Mouse (Mus musculus) cerebellum, adult 11-12 months (tissue): Measurements from ENCODE around the gene Itih4.

Source experiments
- DNase-seq: peaks from one replicate; pipeline ENCODE4 v3.0.0; 2022

Gene Itih4

DNA sequence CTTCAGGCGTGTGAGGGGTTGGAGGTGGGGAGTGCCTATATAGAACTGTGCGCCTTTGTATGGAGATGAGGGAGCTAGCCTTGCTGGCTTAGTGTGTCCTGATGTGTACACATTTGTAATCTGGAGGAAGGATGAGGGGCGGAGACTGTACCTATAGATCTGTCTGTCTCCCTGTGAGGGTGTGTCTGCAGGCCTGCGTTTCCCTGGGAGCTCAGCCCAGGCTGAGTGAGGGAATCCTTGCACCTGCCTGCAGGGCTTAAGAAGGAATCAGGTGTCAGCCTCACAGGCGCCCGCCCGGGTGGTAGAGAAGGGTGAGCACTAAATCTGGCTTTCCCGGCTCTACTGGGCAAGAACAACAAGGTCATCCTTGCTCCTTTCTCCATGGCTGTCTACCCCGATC is 6.5 kb upstream of the Itih4 start:
- DNase-seq: no peak

DNA sequence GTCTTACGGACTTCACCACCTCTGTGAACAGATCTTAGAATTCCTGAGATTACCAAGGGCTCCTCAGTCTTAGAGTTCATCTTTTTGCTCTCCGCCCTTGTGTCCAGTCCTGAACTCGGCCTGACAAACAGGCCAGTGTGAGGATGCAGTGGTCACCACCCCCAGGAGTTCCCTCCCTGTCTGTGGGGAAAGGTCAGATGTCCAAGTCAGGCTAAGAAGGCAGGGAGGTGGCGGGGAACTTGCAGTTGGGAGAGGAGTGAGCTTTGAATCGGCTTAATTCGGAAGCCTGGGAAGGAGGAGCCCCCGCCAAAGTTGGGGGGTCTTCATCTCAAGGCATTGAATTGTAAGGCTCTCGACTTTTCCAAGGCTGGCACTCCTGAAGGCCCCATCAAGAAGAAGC is 6.0 kb upstream of the Itih4 start:
- no peak for DNase-seq

DNA sequence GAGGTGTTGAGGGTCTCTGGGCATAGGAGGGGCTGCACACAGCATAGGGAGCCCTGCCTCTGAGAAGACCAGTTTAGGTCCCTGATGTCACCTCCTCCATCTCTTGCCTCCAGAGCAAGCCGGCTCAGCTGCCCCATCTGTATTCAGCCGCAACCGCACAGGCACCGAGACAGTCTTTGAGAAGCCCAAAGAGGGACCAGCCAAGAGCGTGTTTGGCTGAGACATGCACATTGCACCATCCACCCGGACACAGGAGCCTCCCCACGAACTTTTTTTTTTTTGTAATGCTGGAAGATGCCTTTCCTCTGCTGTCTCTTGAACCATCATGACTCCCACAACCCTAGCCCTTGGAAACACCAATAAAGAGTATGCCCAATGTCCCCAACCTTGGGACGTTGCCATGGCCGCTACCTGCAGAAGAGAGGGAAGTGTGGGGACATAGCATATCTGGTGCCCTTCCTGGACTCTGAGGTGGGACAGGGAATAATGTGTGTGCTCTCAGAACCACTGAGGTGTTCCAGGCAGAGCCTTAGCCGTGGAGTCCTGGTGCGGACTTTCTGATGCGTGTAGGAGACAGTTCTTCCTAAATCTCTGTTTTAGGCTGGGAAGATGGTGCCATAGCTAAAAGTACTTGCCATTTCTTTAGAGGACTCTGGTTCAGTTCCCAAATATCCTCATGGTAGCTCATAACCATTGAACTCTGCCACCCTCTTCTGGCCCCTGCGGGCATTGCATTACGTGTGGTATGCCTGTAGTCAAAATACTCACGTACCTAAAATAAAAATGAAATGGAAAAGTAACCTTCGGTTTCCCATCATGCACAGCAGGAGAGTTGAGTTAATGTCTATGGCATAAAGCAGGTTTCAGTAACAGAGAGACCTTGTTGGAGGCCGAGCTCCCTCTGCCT is 5.2 kb upstream of the Itih4 start:
- peak; percentile 59 for DNase-seq

DNA sequence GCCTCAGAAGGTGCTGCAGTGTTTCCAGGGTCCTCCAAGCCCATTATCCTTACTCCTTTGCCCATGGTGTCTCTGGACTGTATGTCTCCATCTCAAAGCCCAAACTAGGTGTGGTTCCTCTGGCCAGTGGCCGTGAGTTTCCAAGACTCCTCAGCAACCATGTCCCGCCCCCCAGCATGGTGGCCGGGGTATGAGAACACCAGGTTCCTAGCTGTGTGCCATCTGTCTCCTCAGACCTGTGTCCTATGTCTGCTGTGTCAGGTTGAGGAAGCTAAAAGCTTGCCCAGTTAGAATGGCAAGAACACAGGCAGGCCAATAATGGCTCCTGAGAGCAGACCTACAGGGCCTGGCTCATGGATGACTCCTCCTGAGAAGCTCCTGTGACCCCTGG is 4.6 kb upstream of the Itih4 start:
- DNase-seq: peak; percentile 68

DNA sequence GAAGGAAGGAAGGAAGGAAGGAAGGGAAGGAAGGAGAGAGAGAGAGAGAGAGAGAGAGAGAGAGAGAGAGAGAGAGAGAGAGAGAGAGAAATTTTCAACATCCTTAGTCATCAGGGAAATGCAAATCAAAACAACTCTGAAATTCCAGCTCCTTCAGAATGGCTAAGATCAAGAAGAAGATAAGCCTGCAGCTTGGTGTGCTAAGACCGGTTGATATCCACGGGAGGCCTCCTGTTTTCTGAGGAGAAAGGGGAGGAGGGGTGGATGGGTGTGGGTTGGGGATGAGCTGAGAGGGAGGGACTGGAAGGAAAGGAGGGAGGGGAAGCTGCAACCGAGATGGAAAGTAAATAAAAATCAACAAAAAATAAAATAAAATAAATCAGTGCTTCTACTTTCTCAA is 978 bp upstream of the Itih4 start:
- DNase-seq: no peak

DNA sequence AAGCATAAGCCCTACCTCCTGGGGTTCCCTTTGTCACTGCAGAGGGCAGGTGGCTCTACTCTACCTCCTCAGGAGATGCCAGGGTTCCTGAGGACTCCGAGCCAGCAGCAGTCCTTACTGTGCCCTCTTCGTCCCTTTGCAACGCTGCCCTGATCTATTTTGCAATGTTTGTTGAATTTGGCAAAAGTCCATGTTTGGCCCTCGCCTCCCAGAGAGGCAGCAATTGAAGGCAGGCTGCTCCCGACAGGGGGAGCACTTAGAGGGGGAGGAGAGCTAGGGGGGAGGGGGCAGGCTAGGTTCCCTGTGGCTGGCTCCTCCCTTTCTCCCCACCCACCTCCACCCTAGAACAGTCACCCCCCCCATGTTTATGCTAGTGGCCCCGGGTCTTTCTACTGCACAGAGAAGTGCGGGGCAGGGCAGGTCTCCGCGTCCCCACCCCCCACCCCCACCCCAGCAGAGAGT is 2.0 kb downstream of the Itih4 start:
- peak; percentile 72 for DNase-seq

DNA sequence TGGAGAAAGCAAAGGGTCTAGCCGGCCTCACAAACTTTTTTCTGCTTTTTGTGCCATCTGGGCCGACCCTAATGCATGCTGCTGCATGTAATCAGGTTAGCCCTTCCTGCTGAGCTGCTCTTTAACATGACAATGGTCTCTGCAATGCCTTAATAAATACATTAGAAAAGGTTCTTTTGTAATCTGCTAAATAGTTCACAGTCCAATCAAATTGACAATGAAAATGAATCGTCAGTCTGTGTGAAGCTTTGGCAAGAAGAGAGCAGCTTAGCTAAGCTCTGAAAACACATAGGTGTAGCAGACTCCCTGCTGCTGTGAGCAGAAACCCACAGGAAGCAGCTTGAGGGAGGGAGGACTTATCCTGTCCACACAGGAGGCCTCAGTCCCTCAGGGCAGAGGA is 13.7 kb downstream of the Itih4 start:
- DNase-seq: no peak

DNA sequence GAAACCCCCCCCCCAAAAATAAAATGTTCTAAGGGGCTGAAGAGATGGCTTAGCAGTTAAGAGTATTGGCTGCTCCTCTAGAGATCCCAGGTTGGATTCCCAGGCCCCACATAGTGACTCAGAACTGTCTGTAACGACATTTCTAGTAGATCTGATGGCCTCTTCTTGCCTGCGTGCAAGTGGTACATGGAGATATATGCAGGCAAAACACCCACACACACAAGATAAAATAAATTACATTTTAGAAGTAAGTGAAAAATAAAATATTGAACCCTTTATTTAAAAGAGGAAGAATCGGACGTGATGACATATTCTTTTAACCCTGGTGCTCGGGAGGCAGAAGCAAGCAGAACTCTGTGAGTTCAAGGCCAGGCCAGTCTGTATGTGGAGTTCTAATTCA is 16.4 kb downstream of the Itih4 start:
- DNase-seq: no peak

DNA sequence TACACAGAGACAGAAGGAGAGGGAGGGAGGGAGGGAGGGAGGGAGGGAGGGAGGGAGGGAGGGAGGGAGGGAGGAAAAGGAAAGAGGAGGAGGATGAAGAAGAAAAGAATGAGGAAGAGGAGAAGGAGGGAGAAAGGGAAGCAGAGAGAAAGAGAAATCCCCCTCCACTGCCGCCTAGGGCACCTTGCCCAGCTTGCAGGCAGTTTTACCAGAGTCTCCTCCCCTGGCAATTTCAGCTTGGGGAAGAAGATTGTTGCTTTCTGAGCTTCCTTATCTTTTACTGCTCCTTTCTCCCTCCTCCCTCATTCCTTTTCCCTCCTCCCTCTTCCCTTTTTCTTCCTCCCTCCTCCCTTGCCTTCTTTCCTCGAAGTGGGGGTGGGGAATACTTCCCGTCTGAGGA is 16.8 kb downstream of the Itih4 start:
- no peak for DNase-seq

DNA sequence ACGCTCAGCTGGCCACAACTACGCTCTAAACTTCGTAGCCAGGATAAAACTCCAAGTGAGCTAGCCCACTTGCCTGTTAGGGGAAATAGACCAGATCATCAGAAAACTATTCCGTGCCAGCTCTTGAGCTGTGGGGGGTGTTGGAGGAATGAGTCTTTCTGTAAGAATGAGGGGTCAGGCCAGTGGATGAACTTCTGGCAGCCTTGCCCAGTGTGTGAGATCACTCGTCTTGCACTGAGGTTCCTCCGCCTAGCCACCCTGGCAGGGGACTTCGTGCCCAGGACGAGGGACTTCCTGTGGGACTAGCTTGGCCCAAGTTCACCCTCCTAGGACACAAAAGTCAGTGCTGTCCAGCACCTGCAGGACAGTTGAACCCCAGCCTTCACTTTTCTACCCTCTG is 18.0 kb downstream of the Itih4 start:
- no peak for DNase-seq

DNA sequence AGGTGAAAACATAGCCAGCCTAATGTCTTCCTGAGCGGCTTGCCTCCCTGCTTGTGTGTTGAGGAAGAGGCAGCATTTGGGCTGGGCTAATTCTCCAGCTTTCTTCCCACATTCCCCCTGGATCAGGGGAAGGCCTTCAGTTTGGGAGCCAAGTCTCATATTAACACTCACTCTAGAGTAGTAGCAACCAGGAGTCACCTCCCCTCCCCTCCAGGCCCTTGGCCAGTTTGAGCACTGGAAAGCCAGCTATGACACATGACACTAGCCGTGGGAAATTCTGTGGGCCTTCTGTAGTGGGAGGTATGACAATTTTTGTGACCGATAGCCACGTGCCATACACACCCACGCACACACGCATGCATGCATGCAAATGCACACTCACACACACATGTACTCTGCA is 19.7 kb downstream of the Itih4 start:
- no peak for DNase-seq

DNA sequence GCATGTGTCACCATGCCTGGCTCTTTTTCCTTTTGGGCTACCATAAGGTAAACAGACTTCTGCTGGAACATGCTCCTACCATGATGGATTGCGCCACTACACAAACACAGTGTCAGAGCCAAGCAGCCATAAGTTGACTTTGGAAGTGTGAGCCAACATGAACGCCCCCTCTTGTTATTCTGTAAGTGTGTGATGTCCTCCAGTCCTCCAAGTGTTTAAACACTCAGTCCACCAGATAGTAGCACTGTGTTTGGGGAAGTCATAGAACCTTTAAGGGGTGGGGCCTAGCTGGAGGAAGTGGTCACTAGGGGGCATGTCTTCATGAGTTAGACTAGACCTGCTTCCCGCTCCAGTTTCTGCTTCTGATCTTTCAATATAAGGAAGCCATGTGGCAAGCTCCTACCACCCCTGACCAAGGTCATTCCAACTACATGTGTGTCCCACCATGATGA is 21.6 kb downstream of the Itih4 start:
- no peak for DNase-seq

DNA sequence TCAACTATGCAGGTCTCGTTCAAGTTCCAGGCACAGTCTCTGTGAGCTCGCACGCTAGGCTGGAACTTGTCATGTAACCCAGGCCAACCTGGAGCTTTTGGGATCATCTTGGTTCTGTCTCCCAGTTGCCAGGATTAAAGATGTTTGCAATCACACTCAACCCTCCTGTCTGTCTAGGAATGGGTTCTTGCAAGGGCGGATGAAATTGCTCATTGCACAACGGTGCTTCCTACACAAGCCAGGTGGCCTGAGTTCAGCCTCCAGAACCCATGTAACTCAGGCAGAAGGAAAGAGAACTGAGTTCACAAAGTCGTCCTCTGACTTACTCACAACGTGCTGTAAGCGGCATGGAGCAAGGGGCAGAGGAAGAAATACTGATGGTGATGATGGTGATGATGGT is 24.9 kb downstream of the Itih4 start:
- no peak for DNase-seq

DNA sequence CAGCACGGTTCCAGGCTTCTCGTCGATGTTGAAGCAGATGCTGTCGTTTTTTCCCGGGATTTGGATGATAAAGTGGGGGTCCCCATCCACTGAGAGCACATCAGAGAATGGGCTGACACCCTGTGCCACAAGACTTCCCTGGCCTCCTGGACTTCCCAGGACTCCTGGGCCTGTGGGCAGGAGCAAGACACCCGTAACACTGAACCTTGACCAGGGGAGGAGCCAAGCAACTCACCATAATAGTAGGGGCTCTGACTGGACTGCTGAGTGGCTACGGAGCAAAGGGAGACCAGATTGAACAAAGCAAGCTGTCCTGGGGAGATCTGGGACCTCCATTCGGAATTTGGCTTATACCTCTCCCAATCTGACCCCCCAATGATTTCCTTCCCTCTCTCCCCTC is 26.4 kb downstream of the Itih4 start:
- no peak for DNase-seq

DNA sequence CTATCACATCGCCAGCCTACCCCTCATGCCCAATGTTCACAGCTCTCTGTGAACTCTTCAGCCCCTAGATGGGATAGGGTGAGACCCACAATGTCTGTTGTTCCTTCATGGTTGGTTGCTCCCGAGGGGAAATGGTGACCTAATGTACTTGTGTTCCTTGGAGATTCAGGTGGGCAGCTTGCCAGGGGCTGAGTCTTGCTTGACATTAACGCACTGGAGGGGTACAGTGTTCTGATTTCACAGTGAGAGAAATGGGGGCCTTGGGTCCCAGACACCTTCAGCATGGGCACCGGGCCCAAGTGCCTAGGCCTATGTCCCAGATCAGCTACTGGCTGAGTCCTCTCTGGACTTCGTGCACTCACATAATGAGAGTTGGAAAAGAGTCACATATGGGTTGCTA is 27.1 kb downstream of the Itih4 start:
- no peak for DNase-seq

DNA sequence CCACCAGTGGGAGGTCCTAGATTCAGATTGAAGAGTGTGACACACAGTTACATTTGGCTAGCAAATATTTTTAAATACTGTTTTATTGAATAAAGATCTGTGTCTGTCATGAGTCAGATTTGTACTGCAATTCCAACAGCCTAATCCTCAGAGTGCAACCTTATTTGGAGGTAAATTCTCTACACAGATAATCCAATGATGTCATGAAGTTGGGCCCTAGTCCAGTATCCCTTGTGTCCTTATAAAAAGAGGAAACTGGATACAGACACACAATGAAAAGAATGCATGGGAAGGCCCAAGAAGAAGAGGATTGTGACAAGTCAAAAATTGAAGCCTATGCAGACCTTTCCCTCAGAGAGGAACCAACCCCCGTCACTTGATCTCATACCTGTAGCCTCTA is 30.2 kb downstream of the Itih4 start:
- DNase-seq: no peak

DNA sequence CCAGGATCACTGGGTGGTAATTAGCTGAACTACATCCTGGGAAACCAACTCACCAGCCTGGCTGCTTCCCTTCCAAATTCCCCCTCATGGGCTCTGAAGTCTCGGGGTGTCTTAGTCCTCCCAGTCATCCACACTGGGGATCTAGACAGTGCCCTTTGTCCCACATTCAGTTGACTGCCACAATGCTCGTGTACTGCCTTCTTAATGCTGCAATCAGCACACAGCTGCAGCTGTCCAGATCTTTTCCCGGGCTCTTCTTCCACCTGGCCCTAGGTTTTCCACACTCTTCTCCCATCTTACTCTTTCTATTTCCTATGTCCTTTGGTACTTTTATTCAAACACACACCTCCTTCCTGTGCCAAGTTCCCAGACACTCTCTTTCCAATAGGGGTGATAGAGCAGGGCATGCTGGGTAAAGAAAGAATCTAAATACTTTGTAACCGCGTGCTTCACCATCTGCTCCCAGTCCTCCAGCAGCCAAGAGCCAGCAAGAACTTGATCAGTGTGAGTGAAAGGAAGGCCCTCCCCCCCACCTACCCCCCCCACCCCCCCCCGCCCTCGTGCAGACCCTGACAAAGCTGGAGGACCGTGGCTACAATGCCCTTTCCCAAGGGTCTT is 35.9 kb downstream of the Itih4 start:
- DNase-seq: no peak

DNA sequence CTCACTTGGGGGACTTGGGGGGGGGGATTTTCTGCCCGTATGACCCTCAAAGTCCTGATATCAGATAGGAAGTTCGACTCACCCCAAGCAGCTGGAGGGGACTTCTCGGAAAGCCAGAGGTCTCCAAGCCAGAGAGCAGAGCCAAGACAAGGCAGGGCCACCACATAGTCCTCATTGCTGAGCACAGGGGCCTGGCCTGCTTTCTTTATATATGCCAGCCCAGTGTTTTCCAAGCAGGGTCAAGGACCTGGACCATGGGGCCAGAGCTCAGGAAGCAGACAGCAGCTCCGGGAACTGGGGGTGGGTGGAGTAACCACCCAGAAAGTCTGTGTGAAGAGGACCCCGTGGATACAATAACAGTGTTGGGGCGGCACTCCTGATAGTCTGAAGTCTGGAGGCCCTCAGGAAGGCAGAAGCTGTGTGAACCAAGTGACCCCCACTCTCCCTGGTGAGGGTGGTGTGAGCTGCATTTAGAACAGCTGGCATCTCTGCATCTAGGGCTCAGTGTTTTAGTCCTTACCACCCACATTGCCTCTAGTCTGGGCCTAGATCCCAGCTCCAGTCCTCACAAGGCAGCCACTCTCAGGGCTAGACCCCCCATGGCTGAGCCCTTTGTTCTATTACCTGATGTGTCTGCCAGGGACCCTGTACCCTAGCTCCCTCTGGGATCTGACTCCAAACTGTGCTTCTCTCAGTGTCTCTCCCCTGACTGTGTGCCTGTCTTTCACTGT is 37.3 kb downstream of the Itih4 start, which contains the start of gene Itih3:
TSS of gene Itih3 (minus strand) at position 386 of the 731 bp plus-strand sequence.
- peak; percentile 50 for DNase-seq

DNA sequence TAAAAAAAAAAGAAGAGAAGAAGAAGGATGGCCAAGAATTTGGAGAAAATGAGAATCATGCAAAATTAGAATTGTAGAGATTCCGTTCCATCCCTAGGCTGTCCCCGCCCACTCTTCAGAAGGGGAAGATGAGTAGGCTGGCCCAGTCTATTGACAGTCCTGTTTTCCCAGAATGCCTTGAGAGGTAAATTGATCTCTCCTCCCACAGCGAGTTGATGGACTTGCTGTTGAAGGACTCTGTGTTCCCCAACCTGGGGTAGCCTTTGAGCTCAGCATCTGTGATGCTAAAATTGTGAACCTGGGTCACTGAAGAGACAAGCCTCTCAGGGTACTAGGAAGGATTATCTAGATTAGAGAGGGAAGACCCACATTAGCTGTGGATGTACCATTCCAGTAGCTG is 39.2 kb downstream of the Itih4 start:
- DNase-seq: no peak

DNA sequence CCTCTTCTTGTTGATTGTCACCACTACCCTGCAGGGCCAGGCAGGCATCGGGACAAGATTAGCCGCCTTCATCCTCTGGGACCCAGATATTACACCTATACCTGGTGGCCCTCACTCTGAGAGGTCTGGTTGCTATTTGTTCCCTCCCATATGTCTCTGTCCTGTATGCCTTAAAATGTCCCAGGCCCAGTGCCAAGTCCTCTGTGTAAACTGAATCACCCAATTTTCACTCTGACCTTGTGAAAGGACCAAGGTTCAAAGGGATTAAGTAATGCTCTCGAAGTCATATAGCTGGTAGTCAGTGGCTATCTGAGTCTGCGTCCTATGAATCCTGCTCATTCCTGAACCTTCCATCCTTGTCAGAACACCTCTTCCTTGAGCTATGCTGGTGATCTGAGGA is 44.1 kb downstream of the Itih4 start:
- no peak for DNase-seq

DNA sequence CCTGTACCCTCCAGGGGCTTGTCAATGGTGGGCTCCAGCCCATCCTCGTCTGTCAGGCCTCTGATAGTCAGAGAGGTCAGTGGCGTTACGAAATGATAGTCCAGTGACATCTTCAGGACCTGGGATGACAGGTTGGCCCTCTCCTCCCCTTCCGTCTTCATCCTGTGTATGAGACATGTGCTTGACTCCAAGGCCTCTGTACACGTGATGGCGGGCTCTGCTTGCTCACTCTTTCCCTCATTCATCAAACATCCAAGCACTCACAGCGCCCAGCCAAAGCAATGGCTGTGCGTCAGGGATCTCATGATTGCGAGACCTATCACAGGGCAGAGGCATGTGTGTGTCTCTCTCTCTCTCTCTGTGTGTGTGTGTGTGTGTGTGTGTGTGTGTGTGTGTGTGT is 47.1 kb downstream of the Itih4 start:
- no peak for DNase-seq

DNA sequence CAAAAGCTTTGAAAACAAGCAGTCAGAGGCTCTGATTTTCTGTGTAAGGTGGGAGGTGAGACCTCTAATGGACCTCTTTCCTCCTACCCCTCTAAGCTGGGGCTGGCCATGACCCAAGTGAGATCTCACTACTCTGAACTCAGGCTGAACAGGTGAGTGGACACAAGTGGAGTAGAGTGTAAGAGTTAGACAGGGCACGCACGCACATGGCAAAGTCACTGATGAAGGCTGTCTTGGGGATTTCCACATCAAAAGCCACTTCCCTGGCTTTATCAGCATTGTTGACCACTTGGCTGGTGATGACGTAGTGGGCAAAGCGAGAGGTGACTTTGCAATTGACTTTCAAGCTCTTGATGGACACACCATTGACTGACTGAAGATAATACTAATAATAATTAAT is 56.0 kb downstream of the Itih4 start:
- DNase-seq: no peak

DNA sequence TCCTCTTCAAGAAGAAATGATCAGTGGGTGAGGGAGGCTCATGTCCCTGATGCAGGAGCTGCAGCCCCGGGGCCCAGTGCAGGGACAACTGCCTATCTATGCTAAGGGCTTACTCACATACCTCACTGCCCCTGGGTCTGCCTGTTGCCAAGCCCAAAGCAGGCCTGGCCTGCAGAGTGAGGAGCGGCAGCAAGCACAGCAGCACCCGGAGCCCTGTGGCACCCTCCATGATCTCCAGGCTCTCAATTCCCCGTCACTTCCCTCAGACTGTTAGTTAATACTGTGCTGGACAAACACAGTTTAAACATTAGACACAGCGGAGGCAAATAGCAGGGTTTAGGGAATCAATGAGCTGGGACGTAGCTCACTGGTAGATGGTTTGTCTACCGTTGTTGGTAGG is 56.8 kb downstream of the Itih4 start, which contains the start of gene Itih1:
TSS of gene Itih1 (minus strand) at position 252 of the 400 bp plus-strand sequence.
- DNase-seq: no peak
